In the genomic region with DNA sequence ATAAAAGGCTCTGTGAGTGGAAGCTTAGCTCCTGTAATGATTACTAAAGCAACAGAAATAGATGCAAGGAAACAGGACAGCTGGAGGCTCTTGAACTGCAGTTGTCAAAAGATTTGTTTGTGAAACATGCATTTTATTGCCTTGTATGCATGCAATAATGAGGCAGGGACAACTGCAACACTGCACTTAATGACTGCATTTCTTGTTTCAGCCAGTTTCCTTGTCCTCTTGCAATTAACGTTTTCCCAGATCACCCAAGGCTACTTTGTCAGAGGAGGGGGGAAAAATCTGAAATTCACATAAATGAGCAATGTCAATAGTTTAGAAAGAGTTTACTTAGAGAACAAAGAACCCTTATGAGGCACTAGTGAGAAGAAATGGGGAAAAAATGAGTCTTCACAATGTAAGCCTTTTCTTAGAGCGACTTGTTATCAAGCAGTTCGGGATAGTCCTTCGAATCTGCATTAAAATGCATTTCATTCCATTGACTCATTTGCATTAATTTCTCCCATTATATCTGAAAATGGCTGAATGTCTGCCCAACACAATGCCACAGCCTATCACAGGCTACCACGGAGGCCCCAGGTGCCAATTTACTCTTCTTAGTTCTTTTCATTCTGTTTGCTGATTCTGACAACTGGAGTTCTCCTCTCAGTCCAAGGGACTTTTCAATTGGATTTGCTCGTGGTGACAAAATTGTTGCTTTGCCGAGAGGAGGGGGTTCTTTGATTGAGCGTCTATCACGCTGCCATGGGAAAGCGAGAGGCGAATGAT, we compare ENCODE assay signal across 8 mouse cellular contexts.
DNase-seq lines count a peak whose midpoint lies in the region; ATAC-seq and TF ChIP-seq lines count a peak whose summit lies in the region.

No protein-coding gene starts in this region.

- no peaks in the 10 kb centered on the region for H3K4me1 ChIP-seq in lung, postnatal 0 days (ENCODE audit: insufficient read depth, low read depth, low read length)
- H3K4me1 ChIP-seq in limb, embryonic 13.5 days = peaks cover 17% of the 10 kb centered on the region
- H3K4me1 ChIP-seq in stomach, embryonic 16.5 days (ENCODE audit: control insufficient read depth, insufficient read depth, low read length) = peaks cover 6% of the 10 kb centered on the region; the same call in 1 of the 2 replicates

- no peaks in the 10 kb centered on the region for H3K9me3 ChIP-seq in lung, postnatal 0 days (ENCODE audit: low read length)
- H3K9me3 ChIP-seq in limb, embryonic 13.5 days = no peaks in the 10 kb centered on the region
- no peaks in the 10 kb centered on the region for H3K9me3 ChIP-seq in stomach, embryonic 16.5 days (replicated peaks; ENCODE audit: control insufficient read depth, low read length)

- no peak for TF ChIP-seq CTCF in lung, postnatal 0 days (IDR thresholded peaks at IDR 0.05)

- peak; percentile 6 to 12 for DNase-seq in cerebellum, postnatal 10 days
- no peak for DNase-seq in cerebellum, adult 8-10 months
- peak; percentile 24 for DNase-seq in lung, postnatal 0 days (ENCODE audit: low spot score)
- no peak for DNase-seq in lung, postnatal 14 days
- no peak for DNase-seq in spleen, adult 18-20 months

- no peak for TF ChIP-seq EP300 in lung, postnatal 0 days (IDR thresholded peaks at IDR 0.05)

- no peak for ATAC-seq in lung, postnatal 0 days
- ATAC-seq in limb, embryonic 13.5 days (ENCODE audit: low FRiP score, low read depth) = no peak
- no peak for ATAC-seq in stomach, embryonic 16.5 days (ENCODE audit: insufficient read depth, low FRiP score)
- no peak for ATAC-seq in megakaryocyte, adult 5-6 weeks (ENCODE audit: poor library complexity, severe bottlenecking)

- peak overlapping the region; percentile 30; the same call in 1 of the 2 replicates for H3K4me2 ChIP-seq in lung, postnatal 0 days (replicated peaks; ENCODE audit: low read depth, low read length)
- peak overlapping the region; percentile 32 for H3K4me2 ChIP-seq in limb, embryonic 13.5 days (replicated peaks)
- H3K4me2 ChIP-seq in stomach, embryonic 16.5 days (ENCODE audit: low read depth, low read length) = peak overlapping the region; percentile 45

- 37% methylated on average over 11 of the region's 11 CpGs for WGBS in lung, postnatal 0 days
- WGBS in limb, embryonic 13.5 days = 45% methylated on average over 11 of the region's 11 CpGs
- WGBS in stomach, embryonic 16.5 days = 48% methylated on average over 11 of the region's 11 CpGs

- H3K4me3 ChIP-seq in lung, postnatal 0 days (ENCODE audit: low read depth, low read length) = no peak overlapping the region
- no peak overlapping the region for H3K4me3 ChIP-seq in limb, embryonic 13.5 days
- no peak overlapping the region for H3K4me3 ChIP-seq in stomach, embryonic 16.5 days (replicated peaks; ENCODE audit: low read length)

- no peak overlapping the region for H3K9ac ChIP-seq in lung, postnatal 0 days (replicated peaks; ENCODE audit: low read depth)
- H3K9ac ChIP-seq in limb, embryonic 13.5 days = no peak overlapping the region
- H3K9ac ChIP-seq in stomach, embryonic 16.5 days (ENCODE audit: low read length) = no peak overlapping the region

- no peaks in the 10 kb centered on the region for H3K27me3 ChIP-seq in lung, postnatal 0 days (replicated peaks; ENCODE audit: insufficient read depth, low read length)
- H3K27me3 ChIP-seq in limb, embryonic 13.5 days = no peaks in the 10 kb centered on the region
- no peaks in the 10 kb centered on the region for H3K27me3 ChIP-seq in stomach, embryonic 16.5 days (ENCODE audit: control insufficient read depth, insufficient read depth, low read length)

- H3K27ac ChIP-seq in lung, postnatal 0 days (ENCODE audit: low read length) = no peak overlapping the region
- no peak overlapping the region for H3K27ac ChIP-seq in limb, embryonic 13.5 days
- no peak overlapping the region for H3K27ac ChIP-seq in stomach, embryonic 16.5 days (ENCODE audit: low read length)

- no peaks in the 10 kb centered on the region for H3K36me3 ChIP-seq in lung, postnatal 0 days (ENCODE audit: insufficient read depth, low read length)
- H3K36me3 ChIP-seq in limb, embryonic 13.5 days = no peaks in the 10 kb centered on the region
- H3K36me3 ChIP-seq in stomach, embryonic 16.5 days (ENCODE audit: control insufficient read depth, insufficient read depth, low read length) = no peaks in the 10 kb centered on the region

Comparison
In these comparisons a context has a peak if more than half of its experiments do, and no peak if none do; other contexts are left out.
1. DNase-seq: peak in cerebellum, postnatal 10 days (2 of 2) and lung, postnatal 0 days (single experiment); none in cerebellum, adult 8-10 months (single experiment), lung, postnatal 14 days (single experiment) and spleen, adult 18-20 months (0 of 2).
2. Peak in every context shown above with its lines, with median percentiles within 50 percentile points of each other: H3K4me2 ChIP-seq.